Mouse (Mus musculus) MEL (cell line): ENCODE measurements around the gene Ezh2. TPM values are rescaled to one million over a fixed set of nuclear protein-coding genes. Genes with fewer than 3 reads are reported as not detected.
A peak's percentile ranks its signal among the peaks of the same experiment; 100 is the strongest.

Source experiments
- DNase-seq: peaks from one replicate; pipeline ENCODE4 v3.0.0; 2011; ENCODE audit warnings: low read depth, low spot score
- H3K27ac ChIP-seq: 2 replicates; pipeline ENCODE4 v1.5.1; 2012; ENCODE audit warnings: low read depth, mild to moderate bottlenecking, control low read depth, low read length, moderate library complexity; ENCODE audit not compliant: control insufficient read depth
- H3K27me3 ChIP-seq, 2 experiments: fragments of 150-350 bp in 1 of 2; sonication (generic) in 1 of 2; 2 replicates each; pipeline ENCODE4 v1.6.1; 2012; ENCODE audit warnings: low read length in 2 of 2, mild to moderate bottlenecking in 2 of 2, improper control_type of control experiment in 1 of 2, moderate library complexity in 1 of 2; ENCODE audit not compliant: insufficient read depth in 2 of 2, control insufficient read depth in 1 of 2
- H3K36me3 ChIP-seq, 2 experiments: 2 replicates each; pipeline ENCODE4 v1.6.1; 2012 to 2014; ENCODE audit warnings: low read length in 2 of 2, improper control_type of control experiment in 1 of 2, inconsistent platforms in 1 of 2, mild to moderate bottlenecking in 1 of 2; ENCODE audit not compliant: insufficient read depth in 2 of 2, control insufficient read depth in 1 of 2
- H3K4me1 ChIP-seq, 2 experiments: fragments of 150-350 bp in 1 of 2; sonication (generic) in 1 of 2; 2 replicates each; pipeline ENCODE4 v1.6.1; 2012; ENCODE audit warnings: low read length in 2 of 2, improper control_type of control experiment in 1 of 2, mild to moderate bottlenecking in 1 of 2; ENCODE audit not compliant: insufficient read depth in 2 of 2, control insufficient read depth in 1 of 2
- H3K4me3 ChIP-seq, 2 experiments: fragments of 150-350 bp in 1 of 2; sonication (generic) in 1 of 2; 2 replicates each; pipeline ENCODE4 v1.5.1; 2012; ENCODE audit warnings: low read depth in 2 of 2, low read length in 2 of 2, mild to moderate bottlenecking in 2 of 2, moderate library complexity in 2 of 2, control low read depth in 1 of 2, improper control_type of control experiment in 1 of 2; ENCODE audit not compliant: control insufficient read depth in 1 of 2, insufficient read depth in 1 of 2
- H3K79me2 ChIP-seq: 2 replicates; pipeline ENCODE4 v1.6.1; 2012; ENCODE audit warnings: mild to moderate bottlenecking, low read length, moderate library complexity; ENCODE audit not compliant: control insufficient read depth, poor library complexity, insufficient read depth
- H3K9ac ChIP-seq: 2 replicates; pipeline ENCODE4 v1.6.1; 2012; ENCODE audit warnings: low read depth, mild to moderate bottlenecking, control low read depth, low read length, moderate library complexity; ENCODE audit not compliant: control insufficient read depth, poor library complexity, severe bottlenecking
- H3K9me3 ChIP-seq: fragments of 150-350 bp; sonication (generic); replicated peaks from 2 replicates; pipeline ENCODE4 v1.6.1; 2012; ENCODE audit warnings: mild to moderate bottlenecking, low read length, improper control_type of control experiment, moderate library complexity; ENCODE audit not compliant: insufficient read depth
- CHD1 ChIP-seq: IDR thresholded peaks from 2 replicates; pipeline ENCODE4 v1.6.1; 2012; ENCODE audit warnings: low read depth, mild to moderate bottlenecking, inconsistent platforms, low read length, improper control_type of control experiment
- CTCF ChIP-seq, 3 experiments: IDR thresholded peaks in 2 of 3; conservative IDR thresholded peaks in 1 of 3; 2 replicates each; pipeline ENCODE4 v1.5.1; 2011 to 2012; ENCODE audit warnings: low read length in 3 of 3, low read depth in 2 of 3, mild to moderate bottlenecking in 2 of 3, improper control_type of control experiment in 1 of 3, inconsistent platforms in 1 of 3, mixed read lengths in 1 of 3, moderate library complexity in 1 of 3; ENCODE audit not compliant: control insufficient read depth in 1 of 3, insufficient read depth in 1 of 3, poor library complexity in 1 of 3, severe bottlenecking in 1 of 3
- ETS1 ChIP-seq: IDR thresholded peaks from 2 replicates; pipeline ENCODE4 v1.6.1; 2012; ENCODE audit warnings: low read depth, mild to moderate bottlenecking, inconsistent platforms, low read length, improper control_type of control experiment, moderate library complexity
- GABPA ChIP-seq: IDR thresholded peaks from 2 replicates; pipeline ENCODE4 v1.6.1; 2012; ENCODE audit warnings: low read depth, mild to moderate bottlenecking, inconsistent platforms, low read length, improper control_type of control experiment, moderate library complexity
- KAT2A ChIP-seq: conservative IDR thresholded peaks from 2 replicates; pipeline ENCODE4 v1.6.1; 2012; ENCODE audit warnings: low read depth, low read length, improper control_type of control experiment, inconsistent platforms
- MEF2A ChIP-seq: IDR thresholded peaks from 2 replicates; pipeline ENCODE4 v1.6.1; 2014; ENCODE audit warnings: low read depth, mild to moderate bottlenecking, inconsistent platforms, low read length, improper control_type of control experiment; ENCODE audit not compliant: poor library complexity, insufficient replicate concordance, severe bottlenecking; ENCODE audit errors: extremely low read depth
- TBP ChIP-seq: IDR thresholded peaks from 2 replicates; pipeline ENCODE4 v1.8.0; 2011; ENCODE audit warnings: low read depth, low read length, improper control_type of control experiment
- TCF12 ChIP-seq: IDR thresholded peaks from 2 replicates; pipeline ENCODE4 v1.6.1; 2014; ENCODE audit warnings: low read depth, mild to moderate bottlenecking, inconsistent platforms, low read length, improper control_type of control experiment, moderate library complexity
- USF2 ChIP-seq, 2 experiments: IDR thresholded peaks; 2 replicates each; pipeline ENCODE4 v1.6.1; 2011 to 2012; ENCODE audit warnings: improper control_type of control experiment in 2 of 2, low read length in 2 of 2, borderline replicate concordance in 1 of 2, inconsistent platforms in 1 of 2, low read depth in 1 of 2, mild to moderate bottlenecking in 1 of 2; ENCODE audit not compliant: insufficient read depth in 1 of 2
- ZKSCAN1 ChIP-seq: IDR thresholded peaks from 2 replicates; pipeline ENCODE4 v1.6.1; 2012; ENCODE audit warnings: low read depth, mild to moderate bottlenecking, inconsistent platforms, low read length, improper control_type of control experiment, moderate library complexity
- polyA plus RNA-seq, 2 experiments: library from polyadenylated mRNA; stranded (reverse) in 1 of 2; unstranded in 1 of 2; fragments of >175 nt in 1 of 2; fragments of >200 nt in 1 of 2; gene quantifications; 2 replicates each; pipeline versions ENCODE4 v1.2.1 to v1.2.4; 2012; ENCODE audit warnings: low replicate concordance in 2 of 2, low read depth in 1 of 2; ENCODE audit not compliant: insufficient read length in 2 of 2, insufficient read depth in 1 of 2, missing spikeins in 1 of 2
- total RNA-seq: library from RNA; depleted of rRNA; stranded (reverse); fragments of 300-350 nt; gene quantifications from 2 replicates; pipeline ENCODE4 v1.2.3, GENCODE M21; 2012

Ezh2 gene
- total and polyA plus RNA-seq, 3 experiments, result 30.9 to 1,353 (median 82.6) TPM

DNA sequence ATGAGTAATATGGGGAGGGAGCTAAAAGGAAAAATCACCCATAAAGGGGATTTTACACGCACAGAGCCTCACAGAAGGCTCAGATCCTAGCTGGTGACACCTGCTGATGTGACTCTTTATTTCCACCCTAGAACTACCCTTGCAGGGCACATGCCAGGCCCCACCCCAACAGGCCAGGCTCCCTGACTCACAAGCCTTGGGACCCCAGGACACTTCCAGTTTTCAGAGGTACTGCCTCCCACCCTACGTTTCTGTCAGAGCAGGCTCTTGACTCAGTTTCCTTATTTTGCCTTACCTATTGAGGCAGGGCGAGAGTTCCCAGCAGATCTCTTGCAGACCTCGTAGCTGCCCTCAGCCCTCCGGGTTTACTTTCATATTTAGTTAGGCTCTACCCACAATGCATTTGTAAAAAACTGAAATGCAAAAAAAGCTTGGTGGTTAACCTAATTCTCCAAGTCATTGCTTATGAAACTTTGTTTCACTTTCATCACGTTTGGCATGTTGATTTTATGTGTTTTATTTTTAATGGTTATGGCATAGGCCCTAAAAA, 41.5 kb upstream of the Ezh2 start (continued):
- TF ChIP-seq USF2 (IDR thresholded peaks at IDR 0.05; ENCODE audit: borderline replicate concordance in 1 of 2, insufficient read depth in 1 of 2, low read depth in 1 of 2, low read length in 2 of 2) (no peak), TCF12 (no peak), GABPA (no peak)

DNA sequence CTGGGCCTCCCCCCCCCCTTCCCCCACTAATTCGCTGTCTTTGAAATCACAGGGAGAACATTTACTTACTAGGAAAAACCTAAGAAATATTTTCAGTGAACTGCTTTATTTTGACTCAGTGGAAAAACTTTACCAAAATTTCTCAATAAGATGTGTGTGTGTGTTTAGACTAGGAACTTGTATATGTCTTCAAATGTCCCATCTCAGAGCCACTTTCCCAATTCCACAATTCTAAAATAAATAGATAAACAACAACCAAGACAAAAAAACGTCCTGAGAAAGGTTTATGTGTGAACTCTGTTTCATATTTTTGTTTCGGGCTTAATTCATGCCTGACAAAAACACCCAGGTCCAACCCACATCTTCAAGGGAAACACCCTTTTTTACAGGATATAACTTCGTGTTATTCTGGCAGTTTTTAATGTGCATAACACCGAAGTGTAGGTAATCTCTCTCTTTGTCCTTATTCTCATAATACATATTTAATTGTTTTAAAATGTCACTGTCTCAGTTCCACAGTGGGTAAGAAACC, 40.9 kb upstream of the Ezh2 start:
- Histone ChIP-seq H3K9ac (peak overlapping the region; percentile 65), H3K9me3 (no peaks in the 10 kb centered on the region), H3K4me1 (no peaks in the 10 kb centered on the region), H3K36me3 (no peaks in the 10 kb centered on the region), H3K4me3 (peak overlapping the region; percentile 60 to 72), H3K27me3 (no peaks in the 10 kb centered on the region), H3K27ac (peak overlapping the region; percentile 61), H3K79me2 (no peaks in the 10 kb centered on the region; the same call in 1 of the 2 replicates)
- no peak for DNase-seq
- TF ChIP-seq ETS1 (0 out of 2 replicates have a peak, but pooled peaks have one; percentile 12), MEF2A (no peak), CHD1 (peak; percentile 2; the same call in 1 of the 2 replicates), TBP (no peak), KAT2A (no peak)

DNA sequence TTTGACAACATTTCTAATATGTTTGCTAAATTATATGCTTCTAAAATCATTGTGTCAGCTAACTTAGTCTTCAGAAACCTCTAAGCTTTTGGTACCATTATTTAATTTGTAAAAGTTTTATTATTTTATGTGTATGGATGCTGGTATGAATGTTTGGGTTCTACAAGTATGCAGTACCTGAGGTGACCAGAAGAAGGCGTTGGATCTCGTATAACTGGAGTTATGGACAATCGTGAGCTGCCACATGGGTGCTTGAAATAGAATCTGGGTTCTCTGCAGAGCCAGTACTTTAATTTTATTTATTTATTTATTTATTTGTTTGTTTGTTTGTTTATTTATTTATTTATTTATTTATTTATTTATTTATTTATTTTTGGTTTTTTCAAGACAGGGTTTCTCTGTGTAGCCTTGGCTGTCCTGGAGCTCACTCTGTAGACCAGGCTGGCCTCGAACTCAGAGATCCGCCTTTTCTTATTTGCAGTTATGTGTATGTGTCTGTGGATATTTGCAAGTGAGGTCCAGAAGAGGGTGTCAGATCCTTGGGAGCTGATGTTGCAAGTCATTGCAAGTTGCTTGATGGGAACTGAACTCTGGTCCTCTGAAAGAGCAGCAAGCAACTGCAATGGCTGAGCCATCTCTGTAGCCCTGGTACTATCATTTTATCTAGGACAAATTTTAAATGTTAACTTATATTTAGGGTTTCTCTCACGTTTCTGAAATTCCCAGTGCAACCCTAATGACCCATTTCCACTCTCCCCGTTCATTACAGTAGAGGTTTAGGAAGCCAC, 40.3 kb upstream of the Ezh2 start:
- H3K79me2 ChIP-seq, result no peaks in the 10 kb centered on the region; the same call in 1 of the 2 replicates
- H3K36me3 ChIP-seq, result no peaks in the 10 kb centered on the region
- H3K27ac ChIP-seq, result peak overlapping the region; percentile 10; the same call in 1 of the 2 replicates
- H3K4me3 ChIP-seq, result peak overlapping the region in 1 of 2 experiments; percentile 72; a peak in 1 of 4 replicates
- no peaks in the 10 kb centered on the region for H3K4me1 ChIP-seq
- no peaks in the 10 kb centered on the region for H3K27me3 ChIP-seq
- no peak overlapping the region for H3K9ac ChIP-seq
- no peaks in the 10 kb centered on the region for H3K9me3 ChIP-seq
- DNase-seq, result peak; percentile 67
- TF ChIP-seq ZKSCAN1 (no peak), CTCF (IDR thresholded peaks at IDR 0.05 in 2 of 3, conservative IDR thresholded peaks at IDR 0.05 in 1 of 3; ENCODE audit: control insufficient read depth in 1 of 3, insufficient read depth in 1 of 3, low read depth in 2 of 3, low read length in 3 of 3, poor library complexity in 1 of 3, severe bottlenecking in 1 of 3) (peak in 2 of 3 experiments; percentile 23 to 31; a peak in 3 of 6 replicates), GABPA (no peak), TBP (peak; percentile 29; the same call in 1 of the 2 replicates)
